Mouse (Mus musculus) embryonic facial prominence, embryonic 10.5 days (tissue): ENCODE data around the gene Nfib. TPM values are rescaled to one million over a fixed set of nuclear protein-coding genes. Genes with fewer than 3 reads are reported as not detected.

Experiments used
- DNase-seq: peaks from one replicate; pipeline ENCODE4 v3.0.0-alpha.2; 2017; ENCODE audit warnings: low spot score
- H3K27ac ChIP-seq: fragments of 300-500 bp; sonication (generic); replicated peaks from 2 replicates; pipeline ENCODE4 v1.5.1; 2016; ENCODE audit warnings: mild to moderate bottlenecking
- H3K27me3 ChIP-seq: fragments of 300-500 bp; sonication (generic); replicated peaks from 2 replicates; pipeline ENCODE4 v1.6.1; 2016; ENCODE audit warnings: low read depth, mild to moderate bottlenecking; ENCODE audit not compliant: poor library complexity, severe bottlenecking
- H3K36me3 ChIP-seq: fragments of 300-500 bp; sonication (generic); replicated peaks from 2 replicates; pipeline ENCODE4 v1.6.1; 2016; ENCODE audit warnings: mild to moderate bottlenecking, moderate library complexity
- H3K4me1 ChIP-seq: fragments of 300-500 bp; sonication (generic); 2 replicates; pipeline ENCODE4 v1.6.1; 2016
- H3K4me3 ChIP-seq: fragments of 300-500 bp; sonication (generic); 2 replicates; pipeline ENCODE4 v1.5.1; 2016; ENCODE audit warnings: mild to moderate bottlenecking, moderate library complexity
- H3K9me3 ChIP-seq: fragments of 300-500 bp; sonication (generic); 2 replicates; pipeline ENCODE4 v1.6.1; 2016; ENCODE audit warnings: mild to moderate bottlenecking
- WGBS: fragments of 180-500 bp; shearing (Covaris S2); methylation state at CpG from one replicate; pipeline ENCODE4 v1.1.7; 2016; 5-methylcytosine and 5-hydroxymethylcytosine counted together
- polyA plus RNA-seq: library from polyadenylated mRNA; unstranded; fragments of >200 nt; fragmentation: Nextera tagmentation; extraction: Ambion mirVana; gene quantifications from 2 replicates; pipeline ENCODE4 v1.2.1, GENCODE M21; 2016

The Nfib gene
- polyA plus RNA-seq, 1 experiment from 2014 or later: 26.7 TPM

- Histone ChIP-seq H3K27me3 (no peaks in the 10 kb centered on the region), H3K36me3 (no peaks in the 10 kb centered on the region), H3K27ac (no peak overlapping the region), H3K9me3 (no peaks in the 10 kb centered on the region), H3K4me1 (no peaks in the 10 kb centered on the region; the same call in none of the 2 replicates), H3K4me3 (no peak overlapping the region)
- DNase-seq: no peak
- WGBS: 86% methylated on average over 5 of the region's 5 CpGs
Observed at GRCm38 (mm10) chr4:82641066-82641680, 64.4 kb downstream of the Nfib start.

DNA sequence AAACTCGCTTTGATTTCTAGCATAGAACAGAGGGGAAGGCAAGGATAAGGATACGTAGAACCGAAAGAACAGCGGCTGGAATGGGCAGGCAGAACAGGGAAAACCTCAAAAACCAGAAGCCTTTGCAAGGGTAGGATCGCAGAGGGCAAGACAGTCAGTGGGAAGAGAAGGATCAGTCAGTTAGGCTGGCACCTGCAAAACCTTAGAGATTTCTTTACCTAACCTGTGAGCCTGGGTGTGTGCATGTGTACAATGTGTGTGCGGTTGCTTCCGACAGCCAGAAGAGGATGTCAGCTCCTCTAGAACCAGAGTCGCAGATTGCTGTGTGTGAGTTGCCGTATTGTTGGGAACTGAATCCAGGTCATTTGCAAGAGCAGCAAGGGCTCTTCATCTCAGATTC is 67.3 kb downstream of the Nfib start:
- no peak for DNase-seq
- H3K27ac ChIP-seq: no peak overlapping the region
- H3K36me3 ChIP-seq: no peaks in the 10 kb centered on the region
- no peak overlapping the region for H3K4me3 ChIP-seq
- H3K27me3 ChIP-seq: no peaks in the 10 kb centered on the region
- no peaks in the 10 kb centered on the region; the same call in 1 of the 2 replicates for H3K4me1 ChIP-seq
- no peaks in the 10 kb centered on the region for H3K9me3 ChIP-seq
- WGBS: 93% methylated on average over 9 of the region's 9 CpGs

DNA sequence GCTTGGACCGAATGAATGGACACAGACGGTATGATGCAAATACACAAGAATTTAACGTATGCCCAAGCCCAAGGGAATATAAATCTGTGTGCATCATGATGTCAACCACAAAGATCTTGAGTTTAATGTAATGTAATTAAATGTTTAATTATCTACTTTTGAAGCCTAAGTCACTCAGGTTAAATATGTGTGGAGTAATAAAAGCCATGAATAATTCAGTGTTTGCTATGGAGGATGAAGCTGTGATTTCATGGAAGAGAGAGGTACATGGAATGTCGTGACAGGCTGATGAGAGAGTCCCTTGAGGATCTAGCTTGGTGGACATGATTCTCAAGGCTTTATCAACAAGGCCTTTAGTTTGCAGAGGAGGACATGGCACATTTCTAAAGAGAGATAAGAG is 67.9 kb downstream of the Nfib start:
- H3K9me3 ChIP-seq: no peaks in the 10 kb centered on the region
- no peak overlapping the region for H3K4me3 ChIP-seq
- 94% methylated on average over 4 of the region's 4 CpGs for WGBS
- no peaks in the 10 kb centered on the region for H3K36me3 ChIP-seq
- no peak overlapping the region for H3K27ac ChIP-seq
- H3K4me1 ChIP-seq: no peaks in the 10 kb centered on the region; the same call in 1 of the 2 replicates
- no peak for DNase-seq
- H3K27me3 ChIP-seq: no peaks in the 10 kb centered on the region

- DNase-seq: no peak
- H3K27ac ChIP-seq: no peak overlapping the region
- H3K27me3 ChIP-seq: no peaks in the 10 kb centered on the region
- H3K4me1 ChIP-seq: no peaks in the 10 kb centered on the region; the same call in 1 of the 2 replicates
- H3K4me3 ChIP-seq: no peak overlapping the region
- 67% methylated on average over 5 of the region's 5 CpGs for WGBS
- no peaks in the 10 kb centered on the region for H3K36me3 ChIP-seq
- H3K9me3 ChIP-seq: no peaks in the 10 kb centered on the region
Observed at GRCm38 (mm10) chr4:82636658-82637057, 68.9 kb downstream of the Nfib start.

GRCm38 (mm10) chr4:82635881-82636280 is 69.7 kb downstream of the Nfib start:
- 75% methylated on average over 5 of the region's 5 CpGs for WGBS
- H3K27ac ChIP-seq: no peak overlapping the region
- H3K4me3 ChIP-seq: no peak overlapping the region
- H3K27me3 ChIP-seq: no peaks in the 10 kb centered on the region
- H3K36me3 ChIP-seq: no peaks in the 10 kb centered on the region
- no peaks in the 10 kb centered on the region; the same call in 1 of the 2 replicates for H3K4me1 ChIP-seq
- H3K9me3 ChIP-seq: no peaks in the 10 kb centered on the region
- no peak for DNase-seq

- Histone ChIP-seq H3K27ac (no peak overlapping the region), H3K4me3 (no peak overlapping the region), H3K36me3 (no peaks in the 10 kb centered on the region), H3K27me3 (no peaks in the 10 kb centered on the region), H3K9me3 (no peaks in the 10 kb centered on the region), H3K4me1 (no peaks in the 10 kb centered on the region)
- WGBS: 94% methylated on average over 11 of the region's 11 CpGs
- no peak for DNase-seq
Observed at GRCm38 (mm10) chr4:82635118-82635517, 70.4 kb downstream of the Nfib start.

DNA sequence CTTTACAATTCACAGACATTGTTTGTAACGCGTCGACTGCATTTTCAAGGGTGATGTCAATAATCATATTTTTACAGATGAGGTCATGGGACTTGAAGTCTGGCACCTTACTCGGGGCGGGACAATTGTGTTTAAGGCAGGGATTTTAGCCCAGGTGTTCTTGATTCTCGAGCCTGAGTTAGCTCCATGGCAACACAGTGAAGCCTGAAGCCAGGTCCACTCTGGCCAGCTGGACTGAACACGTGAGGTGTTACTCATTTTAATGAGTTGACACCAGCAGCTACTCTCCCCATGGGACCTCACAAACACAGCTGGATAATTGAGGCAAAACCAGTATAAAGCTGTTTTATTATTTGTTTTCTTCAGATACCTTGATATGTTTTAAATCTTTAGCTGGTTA is 71.2 kb downstream of the Nfib start:
- Histone ChIP-seq H3K36me3 (no peaks in the 10 kb centered on the region), H3K4me3 (no peak overlapping the region), H3K27ac (no peak overlapping the region), H3K9me3 (no peaks in the 10 kb centered on the region), H3K4me1 (no peaks in the 10 kb centered on the region), H3K27me3 (no peaks in the 10 kb centered on the region)
- 83% methylated on average over 7 of the region's 7 CpGs for WGBS
- DNase-seq: no peak

GRCm38 (mm10) chr4:82624285-82625045 is 81.1 kb downstream of the Nfib start:
- H3K4me1 ChIP-seq: peaks cover 12% of the 10 kb centered on the region
- H3K27ac ChIP-seq: no peak overlapping the region
- no peak for DNase-seq
- no peaks in the 10 kb centered on the region for H3K36me3 ChIP-seq
- no peaks in the 10 kb centered on the region for H3K9me3 ChIP-seq
- H3K27me3 ChIP-seq: no peaks in the 10 kb centered on the region
- 82% methylated on average over 8 of the region's 8 CpGs for WGBS
- H3K4me3 ChIP-seq: no peak overlapping the region

DNA sequence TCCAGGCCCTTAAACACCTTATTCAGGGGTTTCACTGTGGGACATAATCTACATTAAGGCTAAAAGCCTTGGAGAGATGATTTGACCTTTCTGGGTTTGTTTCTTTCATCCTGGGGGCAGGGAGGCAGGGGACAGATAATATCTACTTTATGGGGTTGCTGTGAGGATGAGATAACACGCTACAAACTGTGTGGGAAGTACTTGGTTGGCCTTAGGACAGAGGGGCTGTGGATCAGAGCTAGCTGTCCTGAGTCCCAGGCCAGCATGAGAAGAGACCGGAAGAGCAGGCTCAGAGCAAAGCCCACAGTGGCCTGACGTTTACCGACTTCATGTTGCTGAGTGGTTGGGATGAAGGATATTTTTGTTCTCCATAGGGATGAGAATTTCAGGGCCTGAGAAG is 81.7 kb downstream of the Nfib start:
- no peak overlapping the region for H3K27ac ChIP-seq
- peaks cover 12% of the 10 kb centered on the region for H3K4me1 ChIP-seq
- H3K36me3 ChIP-seq: no peaks in the 10 kb centered on the region
- no peaks in the 10 kb centered on the region for H3K9me3 ChIP-seq
- 80% methylated on average over 4 of the region's 4 CpGs for WGBS
- no peaks in the 10 kb centered on the region for H3K27me3 ChIP-seq
- H3K4me3 ChIP-seq: no peak overlapping the region
- no peak for DNase-seq

DNA sequence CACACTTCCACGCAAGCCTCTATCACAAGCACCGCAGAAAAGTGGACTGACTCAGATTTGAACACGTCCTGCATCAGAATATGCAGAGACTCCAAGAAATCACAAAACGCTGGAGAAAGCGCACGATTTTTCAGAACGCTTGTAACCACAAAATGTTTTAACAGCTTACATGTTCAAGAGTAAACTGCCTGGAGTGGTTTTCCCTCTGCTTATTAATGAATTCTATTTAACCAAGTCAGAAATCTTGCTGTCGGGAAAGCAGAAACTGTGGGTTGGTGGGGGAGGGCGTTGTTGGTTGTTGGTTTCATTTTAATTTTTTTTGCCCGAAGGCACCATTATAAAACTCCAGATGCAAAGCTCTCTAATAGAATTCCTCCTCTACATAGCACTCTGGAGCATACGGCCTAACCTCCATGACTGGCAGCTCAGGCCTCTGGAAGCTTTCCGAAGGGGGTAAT is 82.4 kb downstream of the Nfib start:
- H3K27me3 ChIP-seq: no peaks in the 10 kb centered on the region
- H3K36me3 ChIP-seq: no peaks in the 10 kb centered on the region
- peaks cover 17% of the 10 kb centered on the region for H3K4me1 ChIP-seq
- no peak overlapping the region for H3K4me3 ChIP-seq
- no peak for DNase-seq
- WGBS: 87% methylated on average over 12 of the region's 12 CpGs
- H3K27ac ChIP-seq: no peak overlapping the region
- no peaks in the 10 kb centered on the region for H3K9me3 ChIP-seq

GRCm38 (mm10) chr4:82622321-82622836 is 83.2 kb downstream of the Nfib start:
- Histone ChIP-seq H3K36me3 (no peaks in the 10 kb centered on the region), H3K9me3 (no peaks in the 10 kb centered on the region), H3K27me3 (no peaks in the 10 kb centered on the region), H3K4me1 (peaks cover 23% of the 10 kb centered on the region), H3K4me3 (no peak overlapping the region), H3K27ac (peak overlapping the region; percentile 61)
- 46% methylated on average over 3 of the region's 3 CpGs for WGBS
- DNase-seq: no peak

- peak; percentile 21 for DNase-seq
- peaks cover 27% of the 10 kb centered on the region for H3K4me1 ChIP-seq
- no peak overlapping the region for H3K4me3 ChIP-seq
- WGBS: 71% methylated on average over 12 of the region's 12 CpGs
- H3K27me3 ChIP-seq: no peaks in the 10 kb centered on the region
- no peaks in the 10 kb centered on the region for H3K36me3 ChIP-seq
- H3K27ac ChIP-seq: no peak overlapping the region
- H3K9me3 ChIP-seq: no peaks in the 10 kb centered on the region
Observed at GRCm38 (mm10) chr4:82619539-82619941, 86.0 kb downstream of the Nfib start.

DNA sequence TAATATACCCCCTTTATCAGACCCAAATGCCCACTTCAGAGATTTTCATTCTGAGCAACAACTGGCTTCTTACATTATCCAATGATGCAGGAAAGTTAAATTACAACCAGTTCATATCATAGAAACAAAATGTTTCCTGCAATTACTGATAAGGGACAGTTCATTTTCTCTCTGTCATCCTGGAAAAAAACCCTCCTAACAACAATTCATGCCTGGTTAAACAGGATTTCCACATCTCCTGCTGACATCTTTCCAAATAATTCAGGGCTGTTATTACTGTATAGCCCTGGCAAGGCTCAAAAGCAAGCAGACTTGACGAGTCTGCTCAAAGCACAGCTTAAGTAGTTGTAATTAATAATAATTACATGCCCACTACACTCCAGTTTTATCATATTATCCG is 86.5 kb downstream of the Nfib start:
- Histone ChIP-seq H3K9me3 (no peaks in the 10 kb centered on the region), H3K27ac (no peak overlapping the region), H3K4me1 (peaks cover 32% of the 10 kb centered on the region), H3K36me3 (no peaks in the 10 kb centered on the region), H3K4me3 (no peak overlapping the region), H3K27me3 (no peaks in the 10 kb centered on the region)
- DNase-seq: no peak
- WGBS: 78% methylated on average over 2 of the region's 2 CpGs
